Mouse (Mus musculus): ENCODE measurements around the gene Il1f8.

DNA sequence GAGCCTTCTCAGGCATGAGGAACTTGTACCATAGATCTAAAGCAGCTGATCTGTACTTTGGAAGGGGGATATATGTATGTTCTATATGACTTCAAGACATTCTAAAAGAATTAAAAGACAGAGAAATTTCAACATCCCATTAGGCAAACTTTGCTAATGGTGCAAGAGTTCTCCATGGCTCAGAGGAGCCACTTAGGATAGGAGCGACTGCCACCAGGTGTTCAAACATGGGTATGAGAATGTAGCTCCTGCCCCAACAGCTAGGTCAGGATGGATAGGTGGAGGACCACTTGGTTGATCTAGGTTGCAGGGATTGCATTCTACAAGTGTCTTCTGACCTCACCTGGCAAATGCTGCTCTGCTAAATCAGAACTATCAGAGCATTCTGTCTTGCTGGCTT lies 35.2 kb downstream of the Il1f8 start:
- TF ChIP-seq CTCF (IDR thresholded peaks at IDR 0.05; ENCODE audit: extremely low read depth, insufficient read depth, insufficient read length, insufficient replicate concordance): no peak
- no peak for TF ChIP-seq POLR2A (IDR thresholded peaks at IDR 0.05; ENCODE audit: low read depth, low read length)

Measured in spleen, adult 2 months (tissue).